Mouse (Mus musculus) intestine, embryonic 16.5 days (tissue): ENCODE data around the gene Hbb-y. TPM values are rescaled to one million over a fixed set of nuclear protein-coding genes. Genes with fewer than 3 reads are reported as not detected.
A peak's percentile ranks its signal among the peaks of the same experiment; 100 is the strongest.

Experiments
- ATAC-seq: fragments of 200-750 bp; cut with Nextera tagmentation; 2 replicates; pipeline ENCODE4 v1.8.0; 2017; ENCODE audit warnings: moderate TSS enrichment, moderate library complexity
- H3K27ac ChIP-seq: fragments of 300-500 bp; sonication (generic); 2 replicates; pipeline ENCODE4 v1.5.1; 2014; ENCODE audit warnings: mild to moderate bottlenecking, low read length
- H3K27me3 ChIP-seq: fragments of 300-500 bp; sonication (generic); replicated peaks from 2 replicates; pipeline ENCODE4 v1.6.1; 2014; ENCODE audit warnings: low read length, control low read depth, mixed read lengths; ENCODE audit not compliant: control insufficient read depth, insufficient read depth
- H3K36me3 ChIP-seq: fragments of 300-500 bp; sonication (generic); 2 replicates; pipeline ENCODE4 v1.6.1; 2014; ENCODE audit warnings: low read length, control low read depth; ENCODE audit not compliant: control insufficient read depth, insufficient read depth
- H3K4me1 ChIP-seq: fragments of 300-500 bp; sonication (generic); 2 replicates; pipeline ENCODE4 v1.6.1; 2014; ENCODE audit warnings: low read length, control low read depth, mixed read lengths; ENCODE audit not compliant: control insufficient read depth, insufficient read depth
- H3K4me2 ChIP-seq: fragments of 300-500 bp; sonication (generic); 2 replicates; pipeline ENCODE4 v1.6.1; 2014; ENCODE audit warnings: low read depth, low read length, control low read depth
- H3K4me3 ChIP-seq: fragments of 300-500 bp; sonication (generic); 2 replicates; pipeline ENCODE4 v1.5.1; 2014; ENCODE audit warnings: mild to moderate bottlenecking, low read length
- H3K9ac ChIP-seq: fragments of 300-500 bp; sonication (generic); 2 replicates; pipeline ENCODE4 v1.6.1; 2014; ENCODE audit warnings: low read depth, low read length
- H3K9me3 ChIP-seq: fragments of 300-500 bp; sonication (generic); 2 replicates; pipeline ENCODE4 v1.6.1; 2016; ENCODE audit warnings: low read length, control low read depth; ENCODE audit not compliant: control insufficient read depth
- WGBS: fragments of 180-500 bp; shearing (Covaris S2); extraction: QIAGEN DNeasy Blood & Tissue Kit; methylation state at CpG from one replicate; pipeline ENCODE4 v1.1.7; 2014; 5-methylcytosine and 5-hydroxymethylcytosine counted together
- polyA plus RNA-seq: library from polyadenylated mRNA; unstranded; fragments of >200 nt; fragmentation: Nextera tagmentation; extraction: Ambion mirVana; gene quantifications from 2 replicates; pipeline ENCODE4 v1.2.1, GENCODE M21; 2015

Gene Hbb-y
- 30.0 and 42.2 TPM in 2 replicates for polyA plus RNA-seq

DNA sequence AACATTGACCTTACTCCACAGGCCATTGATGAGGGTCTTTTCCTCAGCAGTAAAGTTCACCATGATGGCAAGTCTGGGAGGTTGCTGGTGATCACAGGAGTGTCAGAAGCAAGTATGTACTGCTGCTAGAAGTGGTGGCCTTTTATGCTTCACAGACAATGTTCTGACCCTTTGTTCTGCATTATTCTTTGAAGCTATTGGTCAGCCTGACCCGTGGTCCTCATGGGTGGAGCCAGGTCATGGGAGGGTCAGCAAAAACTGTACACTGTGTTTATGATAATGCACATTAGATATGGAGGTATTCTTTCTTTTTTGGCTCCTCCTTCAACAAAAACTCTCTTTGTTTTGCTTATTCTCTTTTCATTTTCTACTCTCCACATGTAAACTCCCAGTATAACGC is at the start of gene Hbb-y:
TSS of gene Hbb-y (minus strand) at position 127 of the 400 bp plus-strand sequence.
- Histone ChIP-seq H3K4me2 (no peak within 1 kb of the TSS), H3K4me3 (no peak within 1 kb of the TSS), H3K27me3 (no peaks in the 10 kb centered on the region), H3K9ac (no peak within 1 kb of the TSS), H3K27ac (no peak within 1 kb of the TSS), H3K4me1 (no peaks in the 10 kb centered on the region), H3K36me3 (no peaks in the 10 kb centered on the region), H3K9me3 (no peaks in the 10 kb centered on the region)
- no peak for ATAC-seq
- 61% methylated on average over 2 of the region's 2 CpGs for WGBS

DNA sequence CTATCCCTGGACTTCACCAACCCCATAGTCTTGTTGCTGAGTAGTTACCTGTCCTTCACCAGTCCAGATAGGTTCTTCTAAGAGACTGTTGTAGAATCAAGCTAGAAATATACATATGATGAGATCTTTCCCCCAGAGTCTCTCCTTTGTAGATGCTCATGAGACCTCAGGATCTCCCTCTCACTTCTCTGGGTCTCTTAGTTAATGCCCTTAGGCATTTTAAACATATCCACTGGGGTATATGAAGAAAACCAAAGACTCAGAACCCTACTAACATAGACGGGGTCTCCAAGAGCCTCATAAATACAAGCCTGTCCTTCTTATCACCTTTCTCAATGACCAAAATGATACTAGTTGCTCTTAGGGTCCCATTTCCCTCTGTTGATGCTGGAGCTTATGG is 41.4 kb upstream of the Hbb-y start, which contains the start of gene Olfr64:
TSS of gene Olfr64 (minus strand) at position 101 of the 400 bp plus-strand sequence.
- no peaks in the 10 kb centered on the region for H3K27me3 ChIP-seq
- ATAC-seq = no peak
- no peaks in the 10 kb centered on the region for H3K9me3 ChIP-seq
- no peaks in the 10 kb centered on the region for H3K4me1 ChIP-seq
- no peak within 1 kb of the TSS for H3K9ac ChIP-seq
- no peaks in the 10 kb centered on the region for H3K36me3 ChIP-seq
- 71% methylated on average over 1 of the region's 1 CpGs for WGBS
- H3K4me2 ChIP-seq = no peak within 1 kb of the TSS
- H3K27ac ChIP-seq = no peak within 1 kb of the TSS
- H3K4me3 ChIP-seq = no peak within 1 kb of the TSS

DNA sequence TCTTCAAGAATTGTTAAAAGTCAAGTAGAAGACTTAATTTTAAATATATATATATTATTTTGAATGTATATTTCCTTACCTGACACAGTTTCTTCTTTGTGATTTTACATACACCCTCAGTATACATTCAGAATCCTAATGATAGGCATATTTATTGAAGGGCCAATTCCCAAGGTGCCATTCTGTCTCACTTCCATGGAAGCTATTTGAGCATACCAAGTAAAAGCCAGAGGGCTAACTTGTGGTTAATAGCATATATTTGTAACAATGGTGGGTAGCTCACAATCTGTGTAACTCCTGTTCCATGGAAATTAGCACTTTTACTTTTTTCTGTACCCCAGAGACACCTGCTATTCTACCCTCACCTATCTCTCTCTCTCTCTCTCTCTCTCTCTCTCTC is 33.1 kb upstream of the Hbb-y start, which contains the start of gene Olfr66:
TSS of gene Olfr66 (minus strand) at position 101 of the 400 bp plus-strand sequence.
- no peak within 1 kb of the TSS for H3K4me3 ChIP-seq
- no peak for ATAC-seq
- no peaks in the 10 kb centered on the region for H3K27me3 ChIP-seq
- no peak within 1 kb of the TSS for H3K9ac ChIP-seq
- H3K4me1 ChIP-seq = no peaks in the 10 kb centered on the region
- no peaks in the 10 kb centered on the region for H3K9me3 ChIP-seq
- H3K27ac ChIP-seq = no peak within 1 kb of the TSS
- no peaks in the 10 kb centered on the region for H3K36me3 ChIP-seq
- H3K4me2 ChIP-seq = no peak within 1 kb of the TSS

DNA sequence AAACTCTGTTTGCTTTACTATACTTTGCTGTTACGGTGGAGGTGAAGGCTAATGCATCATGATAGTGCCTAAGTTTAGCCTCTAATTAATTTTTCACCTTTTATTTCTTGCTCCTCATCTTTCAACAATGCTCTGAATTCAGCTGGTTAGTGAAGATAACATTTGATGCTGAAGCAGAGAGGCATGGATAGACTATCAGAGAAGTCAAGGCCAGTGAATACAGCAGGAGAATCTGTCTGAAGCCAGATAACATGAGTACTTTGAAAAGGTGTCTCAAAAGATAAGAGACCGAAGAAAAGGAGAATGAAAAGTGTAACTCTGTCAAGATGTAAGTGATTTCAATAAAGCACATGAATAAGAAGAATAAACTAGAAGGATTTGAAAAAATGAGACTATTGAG is 24.1 kb upstream of the Hbb-y start:
- H3K4me2 ChIP-seq = no peak overlapping the region
- H3K9ac ChIP-seq = no peak overlapping the region
- WGBS = 81% methylated on average over 2 of the region's 2 CpGs
- no peaks in the 10 kb centered on the region for H3K9me3 ChIP-seq
- no peaks in the 10 kb centered on the region for H3K4me1 ChIP-seq
- H3K27me3 ChIP-seq = no peaks in the 10 kb centered on the region
- H3K36me3 ChIP-seq = no peaks in the 10 kb centered on the region
- no peak overlapping the region for H3K27ac ChIP-seq
- no peak overlapping the region for H3K4me3 ChIP-seq
- ATAC-seq = peak; percentile 50; the same call in 1 of the 2 replicates

DNA sequence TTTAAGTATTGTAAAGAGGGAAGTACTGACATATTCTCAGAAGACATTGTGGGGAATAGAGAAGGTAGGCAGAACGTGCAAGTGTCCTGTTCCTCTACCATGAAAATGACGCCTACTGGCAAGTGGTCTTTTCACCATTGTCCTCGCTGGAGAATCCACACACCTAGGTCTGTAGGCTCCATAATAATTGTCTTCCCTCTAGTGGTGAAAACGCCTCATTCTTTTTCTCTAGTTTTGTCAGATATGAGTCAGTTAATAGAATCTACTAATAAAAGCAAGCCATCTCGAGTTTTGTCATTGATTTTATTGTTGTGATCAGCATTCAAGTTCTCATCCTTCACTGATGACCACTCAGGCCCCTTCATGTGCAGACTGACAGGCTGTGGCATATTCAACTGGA is 21.4 kb upstream of the Hbb-y start:
- H3K27ac ChIP-seq = no peak overlapping the region
- H3K9ac ChIP-seq = no peak overlapping the region
- no peaks in the 10 kb centered on the region for H3K4me1 ChIP-seq
- no peaks in the 10 kb centered on the region for H3K27me3 ChIP-seq
- H3K36me3 ChIP-seq = no peaks in the 10 kb centered on the region
- H3K4me3 ChIP-seq = no peak overlapping the region
- H3K4me2 ChIP-seq = no peak overlapping the region
- WGBS = 45% methylated on average over 5 of the region's 5 CpGs
- no peaks in the 10 kb centered on the region for H3K9me3 ChIP-seq
- ATAC-seq = no peak

DNA sequence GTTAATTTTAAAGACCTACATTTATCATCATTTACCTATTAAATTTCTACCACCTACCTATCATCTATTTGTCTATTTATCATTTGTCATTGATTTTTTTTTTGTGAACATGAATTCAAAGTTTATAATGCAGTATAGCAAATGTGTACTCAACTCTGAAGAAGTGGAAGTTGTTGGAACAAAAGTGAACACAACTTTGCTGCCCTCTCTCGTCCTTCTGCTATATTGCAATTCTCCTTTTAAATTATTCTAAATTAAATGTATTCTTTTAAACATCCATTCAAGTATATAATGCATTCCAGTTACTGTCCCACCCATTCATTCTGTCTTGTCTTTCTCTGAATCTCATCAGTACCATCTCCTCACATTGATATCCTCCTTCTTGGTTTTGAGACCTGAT is 20.0 kb upstream of the Hbb-y start:
- 9% methylated on average over 1 of the region's 1 CpGs for WGBS
- Histone ChIP-seq H3K4me3 (no peak overlapping the region), H3K4me1 (no peaks in the 10 kb centered on the region), H3K27ac (no peak overlapping the region), H3K27me3 (no peaks in the 10 kb centered on the region), H3K9ac (no peak overlapping the region), H3K36me3 (no peaks in the 10 kb centered on the region), H3K4me2 (no peak overlapping the region), H3K9me3 (no peaks in the 10 kb centered on the region)
- no peak for ATAC-seq

DNA sequence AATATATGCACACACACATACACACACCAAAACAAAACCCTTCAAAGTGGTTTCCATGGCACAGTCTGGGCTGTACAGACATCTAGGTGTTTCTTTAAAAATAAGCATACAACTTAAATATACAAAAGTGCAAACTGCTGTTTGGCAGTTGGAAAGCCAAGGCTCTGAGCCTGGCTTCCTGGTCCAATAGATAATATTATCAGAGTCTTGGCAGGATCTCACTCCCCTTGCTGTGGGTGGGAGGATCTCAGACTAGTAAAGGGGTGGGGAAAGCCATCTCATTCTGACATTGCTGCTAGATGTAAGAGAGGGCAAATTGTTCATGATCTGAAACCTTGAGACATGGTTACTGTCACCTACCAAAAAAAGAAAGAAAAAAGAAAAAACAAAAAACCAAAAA is 17.7 kb upstream of the Hbb-y start:
- peak; percentile 75 for ATAC-seq
- H3K9ac ChIP-seq = no peak overlapping the region
- no peak overlapping the region for H3K4me2 ChIP-seq
- no peak overlapping the region for H3K4me3 ChIP-seq
- no peaks in the 10 kb centered on the region for H3K27me3 ChIP-seq
- H3K9me3 ChIP-seq = no peaks in the 10 kb centered on the region
- H3K36me3 ChIP-seq = no peaks in the 10 kb centered on the region
- no peak overlapping the region for H3K27ac ChIP-seq
- no peaks in the 10 kb centered on the region for H3K4me1 ChIP-seq

DNA sequence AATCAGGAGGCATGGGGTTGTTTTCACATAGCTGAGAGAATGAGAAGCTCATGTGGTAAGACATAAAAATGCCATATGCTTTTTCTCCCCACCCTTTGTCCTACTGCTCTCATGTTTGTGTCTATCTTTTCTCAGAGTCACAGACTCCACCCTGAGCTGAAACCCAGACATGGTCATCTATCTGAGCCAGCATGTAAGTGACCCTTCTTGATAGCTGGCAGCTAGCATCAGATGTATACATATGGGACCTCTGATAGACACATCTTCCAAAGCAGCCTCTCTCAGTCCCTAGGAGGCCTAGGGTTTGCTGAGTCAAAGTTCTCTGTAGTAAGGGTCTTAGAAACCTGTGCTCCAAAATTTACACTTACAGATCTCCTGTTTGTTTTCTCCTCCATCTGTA is 12.7 kb upstream of the Hbb-y start:
- Histone ChIP-seq H3K4me3 (no peak overlapping the region), H3K9ac (no peak overlapping the region), H3K4me2 (no peak overlapping the region), H3K27ac (no peak overlapping the region), H3K36me3 (no peaks in the 10 kb centered on the region), H3K9me3 (no peaks in the 10 kb centered on the region), H3K4me1 (no peaks in the 10 kb centered on the region), H3K27me3 (no peaks in the 10 kb centered on the region)
- peak; percentile 83 for ATAC-seq

DNA sequence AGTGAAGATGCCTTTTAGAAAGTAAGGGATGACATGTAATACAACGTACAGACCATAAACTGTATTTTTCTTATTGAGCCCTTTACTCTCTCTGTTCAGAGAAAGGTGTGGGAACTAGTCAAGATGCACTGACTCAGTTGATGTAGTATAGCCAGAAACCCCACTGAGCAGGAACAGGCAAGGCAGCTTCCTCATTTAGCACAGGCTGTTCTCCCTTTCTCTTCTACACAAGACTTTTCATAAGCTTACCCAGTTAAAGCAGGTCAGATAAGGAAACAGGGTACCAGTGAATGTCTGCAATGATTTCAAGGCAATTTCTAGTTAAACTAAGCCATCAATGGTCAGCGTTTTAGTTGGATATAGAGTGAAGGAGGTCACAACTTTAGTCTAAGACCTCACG is 8.5 kb upstream of the Hbb-y start:
- Histone ChIP-seq H3K27me3 (no peaks in the 10 kb centered on the region), H3K36me3 (no peaks in the 10 kb centered on the region), H3K4me1 (no peaks in the 10 kb centered on the region), H3K9ac (no peak overlapping the region), H3K9me3 (no peaks in the 10 kb centered on the region), H3K27ac (no peak overlapping the region), H3K4me2 (no peak overlapping the region), H3K4me3 (no peak overlapping the region)
- no peak for ATAC-seq
- 74% methylated on average over 3 of the region's 3 CpGs for WGBS

DNA sequence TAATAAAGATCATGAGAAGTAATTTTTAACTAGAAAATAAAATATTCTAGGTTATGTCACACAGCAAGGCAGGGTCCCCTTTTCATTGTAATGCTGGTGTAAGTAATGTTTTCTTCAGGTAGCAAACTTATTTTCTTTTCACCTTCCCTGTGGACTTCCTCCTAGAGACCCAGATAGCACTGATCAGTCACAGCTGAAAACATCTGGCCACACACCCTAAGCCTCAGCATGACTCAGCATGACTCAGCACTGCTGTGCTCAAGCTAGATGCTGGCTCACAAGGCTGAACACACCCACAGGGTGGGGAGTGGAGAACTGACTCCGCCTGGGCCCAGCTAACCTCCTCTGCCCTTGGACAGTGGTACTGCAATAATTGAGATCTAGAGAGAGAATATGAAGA is 7.8 kb upstream of the Hbb-y start:
- H3K9ac ChIP-seq = no peak overlapping the region
- H3K4me3 ChIP-seq = no peak overlapping the region
- H3K27ac ChIP-seq = no peak overlapping the region
- no peaks in the 10 kb centered on the region for H3K36me3 ChIP-seq
- H3K27me3 ChIP-seq = no peaks in the 10 kb centered on the region
- no peak overlapping the region for H3K4me2 ChIP-seq
- WGBS = 49% methylated on average over 1 of the region's 1 CpGs
- H3K9me3 ChIP-seq = no peaks in the 10 kb centered on the region
- no peaks in the 10 kb centered on the region for H3K4me1 ChIP-seq
- peak; percentile 90 for ATAC-seq
